Mouse (Mus musculus) CH12.LX (cell line): ENCODE measurements around the gene Sh3bp5. TPM values are rescaled to one million over a fixed set of nuclear protein-coding genes. Genes with fewer than 3 reads are reported as not detected.

Experiments
- DNase-seq: peaks from one replicate; pipeline ENCODE4 v3.0.0-alpha.2; 2013; ENCODE audit errors: extremely low read depth
- H3K27ac ChIP-seq: 2 replicates; pipeline ENCODE4 v1.5.1; 2012; ENCODE audit warnings: low read depth, mild to moderate bottlenecking, control low read depth, moderate library complexity; ENCODE audit not compliant: insufficient read depth
- H3K27me3 ChIP-seq: replicated peaks from 2 replicates; pipeline ENCODE3; 2012; ENCODE audit warnings: inconsistent platforms
- H3K36me3 ChIP-seq, 2 experiments: replicated peaks in 1 of 2; 2 replicates each; pipeline versions ENCODE3 to v1.6.1; 2012; ENCODE audit warnings: inconsistent platforms in 1 of 2, low read length in 1 of 2, mild to moderate bottlenecking in 1 of 2, mixed read lengths in 1 of 2, moderate library complexity in 1 of 2; ENCODE audit not compliant: control insufficient read depth in 1 of 2, insufficient read depth in 1 of 2
- H3K4me1 ChIP-seq, 2 experiments: 2 replicates each; pipeline ENCODE4 v1.6.1; 2012; ENCODE audit warnings: inconsistent platforms in 1 of 2, moderate library complexity in 1 of 2; ENCODE audit not compliant: insufficient read depth in 2 of 2, control insufficient read depth in 1 of 2
- H3K4me2 ChIP-seq: 2 replicates; pipeline ENCODE4 v1.6.1; 2012; ENCODE audit warnings: low read depth, mild to moderate bottlenecking, control low read depth; ENCODE audit not compliant: poor library complexity, insufficient read depth, severe bottlenecking
- H3K4me3 ChIP-seq, 3 experiments: fragments of 150-350 bp in 1 of 3; sonication (generic) in 1 of 3; replicated peaks in 1 of 3; 2 replicates each; pipeline versions ENCODE3 to v1.5.1; 2011 to 2012; ENCODE audit warnings: low read depth in 2 of 3, low read length in 2 of 3, mild to moderate bottlenecking in 2 of 3, moderate library complexity in 2 of 3, control low read depth in 1 of 3, improper control_type of control experiment in 1 of 3, inconsistent platforms in 1 of 3, mixed read lengths in 1 of 3; ENCODE audit not compliant: poor library complexity in 1 of 3
- H3K79me2 ChIP-seq: replicated peaks from 2 replicates; pipeline ENCODE4 v1.6.1; 2012; ENCODE audit warnings: mild to moderate bottlenecking, moderate library complexity; ENCODE audit not compliant: control insufficient read depth, poor library complexity, insufficient read depth, severe bottlenecking; ENCODE audit errors: extremely low read depth
- H3K9ac ChIP-seq: 2 replicates; pipeline ENCODE4 v1.6.1; 2012; ENCODE audit warnings: low read depth, mild to moderate bottlenecking, control low read depth, moderate library complexity; ENCODE audit not compliant: insufficient read depth
- H3K9me3 ChIP-seq: replicated peaks from 2 replicates; pipeline ENCODE3; 2012; ENCODE audit warnings: low read length, inconsistent platforms, mixed read lengths
- BHLHE40 ChIP-seq: IDR thresholded peaks from 2 replicates; pipeline ENCODE4 v1.6.1; 2011; ENCODE audit warnings: mild to moderate bottlenecking, low read depth, low read length, improper control_type of control experiment
- CHD1 ChIP-seq: IDR thresholded peaks from 2 replicates; pipeline ENCODE4 v1.6.1; 2012; ENCODE audit warnings: low read depth, low read length, improper control_type of control experiment, inconsistent platforms
- CHD2 ChIP-seq: IDR thresholded peaks from 2 replicates; pipeline ENCODE4 v1.6.1; 2011; ENCODE audit warnings: low read length, improper control_type of control experiment
- CTCF ChIP-seq, 2 experiments: IDR thresholded peaks in 1 of 2; conservative IDR thresholded peaks in 1 of 2; 2 replicates each; pipeline ENCODE4 v1.5.1; 2011 to 2012; ENCODE audit warnings: low read depth in 2 of 2, low read length in 2 of 2, improper control_type of control experiment in 1 of 2, inconsistent platforms in 1 of 2, mild to moderate bottlenecking in 1 of 2, moderate library complexity in 1 of 2
- E2F4 ChIP-seq: IDR thresholded peaks from 2 replicates; pipeline ENCODE4 v1.6.1; 2011; ENCODE audit warnings: low read depth, low read length, improper control_type of control experiment; ENCODE audit not compliant: insufficient replicate concordance
- ELF1 ChIP-seq: IDR thresholded peaks from 2 replicates; pipeline ENCODE4 v1.6.1; 2014; ENCODE audit warnings: low read depth, mild to moderate bottlenecking, inconsistent platforms, low read length, improper control_type of control experiment
- EP300 ChIP-seq: IDR thresholded peaks from 2 replicates; pipeline ENCODE4 v1.6.1; 2011; ENCODE audit warnings: low read length, improper control_type of control experiment
- GABPA ChIP-seq: IDR thresholded peaks from 2 replicates; pipeline ENCODE4 v1.6.1; 2012; ENCODE audit warnings: low read depth, low read length, improper control_type of control experiment, inconsistent platforms; ENCODE audit not compliant: insufficient replicate concordance
- IRF4 ChIP-seq: IDR thresholded peaks from 2 replicates; pipeline ENCODE4 v1.6.1; 2014; ENCODE audit warnings: low read depth, mild to moderate bottlenecking, inconsistent platforms, low read length, improper control_type of control experiment
- MAZ ChIP-seq: IDR thresholded peaks from 2 replicates; pipeline ENCODE4 v1.6.1; 2012; ENCODE audit warnings: low read depth, mild to moderate bottlenecking, inconsistent platforms, low read length, improper control_type of control experiment, moderate library complexity
- MEF2A ChIP-seq: IDR thresholded peaks from 2 replicates; pipeline ENCODE4 v1.6.1; 2014; ENCODE audit warnings: low read depth, mild to moderate bottlenecking, inconsistent platforms, low read length, improper control_type of control experiment, borderline replicate concordance
- NRF1 ChIP-seq: IDR thresholded peaks from 2 replicates; pipeline ENCODE4 v1.6.1; 2014; ENCODE audit warnings: low read depth, mild to moderate bottlenecking, inconsistent platforms, low read length, improper control_type of control experiment, moderate library complexity
- POLR2A ChIP-seq: IDR thresholded peaks from 2 replicates; pipeline ENCODE4 v1.6.1; 2011; ENCODE audit warnings: low read depth, mild to moderate bottlenecking, improper control_type of control experiment, low read length
- POLR2AphosphoS2 ChIP-seq: IDR thresholded peaks from 2 replicates; pipeline ENCODE4 v1.6.1; 2011; ENCODE audit warnings: low read depth, low read length, improper control_type of control experiment
- RAD21 ChIP-seq: IDR thresholded peaks from 2 replicates; pipeline ENCODE4 v1.6.1; 2011; ENCODE audit warnings: low read depth, mild to moderate bottlenecking, low read length, improper control_type of control experiment, moderate library complexity
- RCOR1 ChIP-seq: conservative IDR thresholded peaks from 2 replicates; pipeline ENCODE4 v1.6.1; 2012; ENCODE audit warnings: low read depth, mild to moderate bottlenecking, inconsistent platforms, low read length, improper control_type of control experiment
- SIN3A ChIP-seq: IDR thresholded peaks from 2 replicates; pipeline ENCODE4 v1.6.1; 2012; ENCODE audit warnings: low read length, improper control_type of control experiment, inconsistent platforms
- UBTF ChIP-seq: IDR thresholded peaks from 2 replicates; pipeline ENCODE4 v1.6.1; 2012; ENCODE audit warnings: low read depth, mild to moderate bottlenecking, inconsistent platforms, low read length, improper control_type of control experiment, moderate library complexity
- USF1 ChIP-seq: IDR thresholded peaks from 2 replicates; pipeline ENCODE4 v1.6.1; 2014; ENCODE audit warnings: low read depth, mild to moderate bottlenecking, inconsistent platforms, low read length, improper control_type of control experiment
- ZC3H11A ChIP-seq: IDR thresholded peaks from 2 replicates; pipeline ENCODE4 v1.6.1; 2012; ENCODE audit warnings: low read depth, mild to moderate bottlenecking, inconsistent platforms, low read length, improper control_type of control experiment
- ZKSCAN1 ChIP-seq: IDR thresholded peaks from 2 replicates; pipeline ENCODE4 v1.6.1; 2012; ENCODE audit warnings: low read depth, inconsistent platforms, low read length, improper control_type of control experiment, borderline replicate concordance
- ZMIZ1 ChIP-seq: IDR thresholded peaks from 2 replicates; pipeline ENCODE4 v1.6.1; 2012; ENCODE audit warnings: low read depth, mild to moderate bottlenecking, inconsistent platforms, low read length, improper control_type of control experiment
- ZNF384 ChIP-seq: IDR thresholded peaks from 2 replicates; pipeline ENCODE4 v1.6.1; 2012; ENCODE audit warnings: low read depth, low read length, improper control_type of control experiment, inconsistent platforms
- dilution Hi-C: fragments of 300-500 bp; cut with MboI; formaldehyde crosslinking; loops from 2 replicates; pipeline ENCODE4 v1.14.3; 2020; ENCODE audit warnings: low sequenced_read_pairs; ENCODE audit not compliant: extremely low pct_unique_long_range_greater_than_20kb, extremely low pct_ligation_motif_present
- in situ Hi-C: fragments of 300-500 bp; cut with MboI; formaldehyde crosslinking; loops from 3 replicates; pipeline ENCODE4 v1.14.3; 2019; ENCODE audit warnings: low sequenced_read_pairs, low pct_ligation_motif_present, low pct_unique_long_range_greater_than_20kb, mixed read lengths
- polyA plus RNA-seq: library from polyadenylated mRNA; unstranded; fragments of >175 nt; gene quantifications from 2 replicates; pipeline ENCODE4 v1.2.1, GENCODE M21; 2012; ENCODE audit warnings: low read depth; ENCODE audit not compliant: insufficient read length
- total RNA-seq, 2 experiments: library from RNA; depleted of rRNA; stranded (reverse); fragments of 300-350 nt in 1 of 2; fragments of >200 nt in 1 of 2; gene quantifications; 2 replicates each; pipeline ENCODE4 v1.2.3; 2012 to 2014

The Sh3bp5 gene
- total and polyA plus RNA-seq, 3 experiments: 57.4 to 158 (median 64.6) TPM

DNA sequence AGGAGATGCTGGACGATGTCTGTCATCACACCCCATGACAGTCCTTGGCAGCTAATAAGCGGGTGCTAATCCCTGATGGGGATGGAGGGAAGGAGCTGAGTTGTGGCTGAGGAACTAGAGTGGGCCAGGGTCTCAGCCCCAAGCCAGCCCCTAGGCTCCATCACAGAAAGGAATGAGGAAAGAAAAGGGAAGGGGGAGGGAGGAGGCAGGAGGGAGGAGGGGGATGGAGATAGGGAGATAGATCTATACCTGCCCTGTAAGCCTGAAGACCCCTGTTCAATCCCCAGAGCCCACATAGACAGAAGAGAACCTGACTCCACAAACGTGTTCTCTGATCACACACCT lies 42.4 kb downstream of the Sh3bp5 start:
- in situ Hi-C loops: no loop called here
- Histone ChIP-seq H3K27ac (no peak overlapping the region), H3K4me3 (no peak overlapping the region), H3K9ac (no peak overlapping the region), H3K27me3 (no peaks in the 10 kb centered on the region), H3K9me3 (peaks cover 16% of the 10 kb centered on the region), H3K4me1 (peaks cover 36 to 93% of the 10 kb centered on the region in 2 experiments), H3K79me2 (peaks cover 44% of the 10 kb centered on the region), H3K4me2 (no peak overlapping the region), H3K36me3 (peaks cover 50 to 96% of the 10 kb centered on the region in 2 experiments)
- DNase-seq: no peak
- dilution Hi-C loops: no loop called here
- TF ChIP-seq SIN3A: no peak
- TF ChIP-seq USF1: no peak
- no peak for TF ChIP-seq ZNF384

- peak overlapping the region; percentile 13 for H3K27ac ChIP-seq
- in situ Hi-C loops: no loop called here
- no peak for DNase-seq
- peaks cover 51 to 96% of the 10 kb centered on the region in 2 experiments for H3K36me3 ChIP-seq
- TF ChIP-seq E2F4 (no peak), CHD2 (no peak), EP300 (no peak), ZKSCAN1 (no peak), IRF4 (no peak), POLR2AphosphoS2 (no peak), UBTF (no peak), GABPA (no peak), BHLHE40 (no peak), NRF1 (no peak)
- dilution Hi-C loops: no loop called here
- H3K27me3 ChIP-seq: no peaks in the 10 kb centered on the region
- H3K4me3 ChIP-seq: no peak overlapping the region
- H3K4me2 ChIP-seq: no peak overlapping the region
- no peak overlapping the region for H3K9ac ChIP-seq
- peaks cover 46% of the 10 kb centered on the region for H3K79me2 ChIP-seq
- H3K9me3 ChIP-seq: peaks cover 16% of the 10 kb centered on the region
- peaks cover 39 to 93% of the 10 kb centered on the region in 2 experiments for H3K4me1 ChIP-seq
These were observed 42.9 kb downstream of the Sh3bp5 start for GRCm38 (mm10) chr14:31392873-31393545.

- H3K4me3 ChIP-seq: no peak overlapping the region
- TF ChIP-seq USF1: no peak
- no peak for TF ChIP-seq MAZ
- no peak for TF ChIP-seq POLR2A
- no peak for TF ChIP-seq CTCF (conservative IDR thresholded peaks at IDR 0.05 in 1 of 2, IDR thresholded peaks at IDR 0.05 in 1 of 2; ENCODE audit: low read depth in 2 of 2, low read length in 2 of 2)
- no peak for TF ChIP-seq ZNF384
- no peak for TF ChIP-seq ZC3H11A
- TF ChIP-seq ZMIZ1: no peak
- no peak for TF ChIP-seq RAD21
- no peak for TF ChIP-seq ZKSCAN1
- TF ChIP-seq RCOR1: no peak
- TF ChIP-seq POLR2AphosphoS2: no peak
- TF ChIP-seq ELF1: no peak
- no peak for TF ChIP-seq CHD1
- no peak for TF ChIP-seq MEF2A
- no peak for TF ChIP-seq BHLHE40
- TF ChIP-seq EP300: no peak
- TF ChIP-seq, all 38 proteins: peak for 0
- no peak overlapping the region for H3K4me2 ChIP-seq
- H3K9ac ChIP-seq: no peak overlapping the region
- H3K9me3 ChIP-seq: peaks cover 14% of the 10 kb centered on the region
- peak overlapping the region; percentile 13 for H3K27ac ChIP-seq
- H3K27me3 ChIP-seq: no peaks in the 10 kb centered on the region
- peaks cover 39% of the 10 kb centered on the region for H3K79me2 ChIP-seq
- dilution Hi-C loops: no loop called here
- DNase-seq: no peak
- in situ Hi-C loops: no loop called here
- H3K4me1 ChIP-seq: peaks cover 38 to 93% of the 10 kb centered on the region in 2 experiments
- peaks cover 51 to 96% of the 10 kb centered on the region in 2 experiments for H3K36me3 ChIP-seq
These were observed 43.6 kb downstream of the Sh3bp5 start for GRCm38 (mm10) chr14:31392300-31392699.
